ENCODE assay signal across 9 mouse cellular contexts in genomic region chr3:33090001-33090400, GRCm38 (mm10). TPM values are rescaled to one million over a fixed set of nuclear protein-coding genes. Genes with fewer than 3 reads are reported as not detected.
DNase-seq lines count a peak whose midpoint lies in the region; ATAC-seq and TF ChIP-seq lines count a peak whose summit lies in the region.
"Had no signal": no experiment of that assay in that cellular context is flagged by ENCODE, and none has a peak within 500 bp of the region (broad histone marks: within the 10 kb centered on the region; RNA-seq: fewer than 3 reads in every experiment).

No protein-coding gene starts in this region.

- WGBS in lung, embryonic 15.5 days = 33% methylated on average over 9 of the region's 9 CpGs
- 18% methylated on average over 9 of the region's 9 CpGs for WGBS in embryonic facial prominence, embryonic 15.5 days
- WGBS in limb, embryonic 14.5 days = 40% methylated on average over 9 of the region's 9 CpGs
- WGBS in stomach, embryonic 16.5 days = 30% methylated on average over 9 of the region's 9 CpGs

- H3K27ac ChIP-seq in lung, embryonic 15.5 days = no peak overlapping the region
- H3K27ac ChIP-seq in embryonic facial prominence, embryonic 15.5 days (replicated peaks) = no peak overlapping the region
- H3K27ac ChIP-seq in limb, embryonic 14.5 days (replicated peaks; ENCODE audit: low read depth, low read length) = no peak overlapping the region
- no peak overlapping the region for H3K27ac ChIP-seq in stomach, embryonic 16.5 days (ENCODE audit: low read length)
- H3K27ac ChIP-seq: limb, embryonic 12.5 days had no signal

- no peak for DNase-seq in lung, postnatal 14 days
- no peak for DNase-seq in limb, embryonic 14.5 days (ENCODE audit: low spot score)
- DNase-seq in cerebellum, adult 11-12 months = no peak
- no peak for DNase-seq in frontal cortex, postnatal 25 days (ENCODE audit: low spot score in 2 of 2)
- no peak for DNase-seq in kidney, postnatal 36 days

- H3K9ac ChIP-seq in lung, embryonic 15.5 days = no peak overlapping the region
- H3K9ac ChIP-seq in embryonic facial prominence, embryonic 15.5 days = no peak overlapping the region
- H3K9ac ChIP-seq in limb, embryonic 14.5 days (ENCODE audit: low read depth, low read length, severe bottlenecking) = no peak overlapping the region
- no peak overlapping the region for H3K9ac ChIP-seq in stomach, embryonic 16.5 days (ENCODE audit: low read length)
- H3K9ac ChIP-seq: limb, embryonic 12.5 days had no signal

- no peaks in the 10 kb centered on the region for H3K36me3 ChIP-seq in lung, embryonic 15.5 days
- H3K36me3 ChIP-seq in embryonic facial prominence, embryonic 15.5 days = no peaks in the 10 kb centered on the region
- no peaks in the 10 kb centered on the region for H3K36me3 ChIP-seq in limb, embryonic 14.5 days (ENCODE audit: control insufficient read depth, insufficient read depth, low read length)
- H3K36me3 ChIP-seq in stomach, embryonic 16.5 days (ENCODE audit: control insufficient read depth, insufficient read depth, low read length) = no peaks in the 10 kb centered on the region
- H3K36me3 ChIP-seq: limb, embryonic 12.5 days had no signal

- no peak for TF ChIP-seq POLR2A in limb, embryonic 14.5 days (IDR thresholded peaks at IDR 0.05; ENCODE audit: borderline replicate concordance, extremely low read depth, insufficient read depth, insufficient read length)

- H3K27me3 ChIP-seq in lung, embryonic 15.5 days = no peaks in the 10 kb centered on the region
- H3K27me3 ChIP-seq in embryonic facial prominence, embryonic 15.5 days = no peaks in the 10 kb centered on the region
- no peaks in the 10 kb centered on the region for H3K27me3 ChIP-seq in limb, embryonic 14.5 days (ENCODE audit: control insufficient read depth, insufficient read depth, low read length)
- no peaks in the 10 kb centered on the region for H3K27me3 ChIP-seq in stomach, embryonic 16.5 days (ENCODE audit: control insufficient read depth, insufficient read depth, low read length)
- H3K27me3 ChIP-seq: limb, embryonic 12.5 days had no signal

- 0 out of 2 replicates have a peak overlapping the region, but pooled peaks have one; percentile 5 for H3K4me2 ChIP-seq in lung, embryonic 15.5 days
- peak overlapping the region; percentile 37 for H3K4me2 ChIP-seq in embryonic facial prominence, embryonic 15.5 days (replicated peaks)
- 0 out of 2 replicates have a peak overlapping the region, but pooled peaks have one; percentile 21 for H3K4me2 ChIP-seq in limb, embryonic 14.5 days (replicated peaks; ENCODE audit: low read depth, low read length, severe bottlenecking)
- H3K4me2 ChIP-seq in stomach, embryonic 16.5 days (ENCODE audit: low read depth, low read length) = peak overlapping the region; percentile 25
- H3K4me2 ChIP-seq: limb, embryonic 12.5 days had no signal

- H3K9me3 ChIP-seq in lung, embryonic 15.5 days = no peaks in the 10 kb centered on the region
- H3K9me3 ChIP-seq in embryonic facial prominence, embryonic 15.5 days (replicated peaks) = no peaks in the 10 kb centered on the region
- H3K9me3 ChIP-seq in limb, embryonic 14.5 days (ENCODE audit: control insufficient read depth, low read length) = no peaks in the 10 kb centered on the region
- no peaks in the 10 kb centered on the region for H3K9me3 ChIP-seq in stomach, embryonic 16.5 days (replicated peaks; ENCODE audit: control insufficient read depth, low read length)
- H3K9me3 ChIP-seq: limb, embryonic 12.5 days had no signal

- ATAC-seq in lung, embryonic 15.5 days (ENCODE audit: borderline replicate concordance, extremely low read depth, low FRiP score, low TSS enrichment) = no peak
- ATAC-seq in embryonic facial prominence, embryonic 15.5 days (ENCODE audit: insufficient number of reproducible peaks, low FRiP score, low TSS enrichment, low read depth) = no peak
- ATAC-seq in limb, embryonic 14.5 days (ENCODE audit: low FRiP score, low read depth) = no peak
- peak; percentile 25; the same call in 1 of the 2 replicates for ATAC-seq in stomach, embryonic 16.5 days (ENCODE audit: insufficient read depth, low FRiP score)

- H3K4me3 ChIP-seq in lung, embryonic 15.5 days = no peak overlapping the region
- H3K4me3 ChIP-seq in embryonic facial prominence, embryonic 15.5 days (replicated peaks) = peak overlapping the region; percentile 23
- no peak overlapping the region for H3K4me3 ChIP-seq in limb, embryonic 14.5 days (replicated peaks; ENCODE audit: low read length)
- no peak overlapping the region for H3K4me3 ChIP-seq in stomach, embryonic 16.5 days (replicated peaks; ENCODE audit: low read length)
- H3K4me3 ChIP-seq: limb, embryonic 12.5 days had no signal

- H3K4me1 ChIP-seq in lung, embryonic 15.5 days = no peaks in the 10 kb centered on the region
- 0 out of 2 replicates have a peak, but pooled peaks cover 3% of the 10 kb centered on the region for H3K4me1 ChIP-seq in embryonic facial prominence, embryonic 15.5 days
- no peaks in the 10 kb centered on the region for H3K4me1 ChIP-seq in limb, embryonic 14.5 days (ENCODE audit: control insufficient read depth, insufficient read depth, low read length)
- H3K4me1 ChIP-seq in stomach, embryonic 16.5 days (ENCODE audit: control insufficient read depth, insufficient read depth, low read length) = no peaks in the 10 kb centered on the region
- H3K4me1 ChIP-seq: limb, embryonic 12.5 days had no signal

RNA-seq across cellular contexts. Expression of gene Pex5l, which starts 53.0 kb away (rescaled TPM):
- polyA plus RNA-seq in lung, embryonic 15.5 days (2015; fragmentation: Nextera tagmentation; extraction: Ambion mirVana) = 0.19 and 0.36 TPM in 2 replicates
- polyA plus RNA-seq in embryonic facial prominence, embryonic 15.5 days (2015; fragmentation: Nextera tagmentation; extraction: Ambion mirVana) = 1.0 TPM in 2 replicates
- polyA plus RNA-seq in limb, embryonic 14.5 days (2012; rRNA removed) = 2.8 and 3.0 TPM in 2 replicates
- 0.51 and 0.59 TPM in 2 replicates for polyA plus RNA-seq in limb, embryonic 14.5 days (2014; fragmentation: Nextera tagmentation; extraction: Ambion mirVana)
- polyA plus RNA-seq in stomach, embryonic 16.5 days (2015; fragmentation: Nextera tagmentation; extraction: Ambion mirVana) = 0.41 and 0.47 TPM in 2 replicates
